Mouse (Mus musculus): ENCODE data around the gene Fmnl2.

- TF ChIP-seq FLI1 (IDR thresholded peaks at IDR 0.05; ENCODE audit: low read length) (no peak), GATA1 (IDR thresholded peaks at IDR 0.05; ENCODE audit: borderline replicate concordance, low read length) (no peak)
Observed at GRCm38 (mm10) chr2:52831585-52831984, 26.1 kb upstream of the Fmnl2 start.
